Mouse (Mus musculus) forebrain, embryonic 11.5 days (tissue): ENCODE measurements at regions not wholly inside any gene's neighbourhood (a gene's known extent, or its start where the extent isn't known, plus 50 kb on each side); places are given as distances from the start of the nearest gene placed in this dataset.

ENCODE experiments used
- ATAC-seq: fragments of 200-750 bp; cut with Nextera tagmentation; replicated peaks from 2 replicates; pipeline ENCODE4 v1.8.0; 2017; ENCODE audit warnings: moderate TSS enrichment; ENCODE audit not compliant: low FRiP score
- DNase-seq: peaks from one replicate; pipeline ENCODE4 v3.0.0-alpha.2; 2017; ENCODE audit warnings: low spot score
- H3K27ac ChIP-seq: fragments of 300-500 bp; sonication (generic); 2 replicates; pipeline ENCODE4 v1.5.1; 2014; ENCODE audit warnings: low read depth, low read length
- H3K27me3 ChIP-seq: fragments of 300-500 bp; sonication (generic); 2 replicates; pipeline ENCODE4 v1.6.1; 2014; ENCODE audit warnings: mild to moderate bottlenecking, low read length, mixed read lengths; ENCODE audit not compliant: control insufficient read depth, insufficient read depth
- H3K36me3 ChIP-seq: fragments of 300-500 bp; sonication (generic); 2 replicates; pipeline ENCODE4 v1.6.1; 2014; ENCODE audit warnings: mild to moderate bottlenecking, low read length, moderate library complexity, mixed read lengths; ENCODE audit not compliant: control insufficient read depth, insufficient read depth
- H3K4me1 ChIP-seq: fragments of 300-500 bp; sonication (generic); replicated peaks from 2 replicates; pipeline ENCODE4 v1.6.1; 2014; ENCODE audit warnings: low read length, mixed read lengths; ENCODE audit not compliant: control insufficient read depth, insufficient read depth
- H3K4me2 ChIP-seq: fragments of 300-500 bp; sonication (generic); 2 replicates; pipeline ENCODE4 v1.6.1; 2014; ENCODE audit warnings: low read depth, mild to moderate bottlenecking, low read length, moderate library complexity, mixed read lengths; ENCODE audit not compliant: severe bottlenecking
- H3K4me3 ChIP-seq: fragments of 300-500 bp; sonication (generic); 2 replicates; pipeline ENCODE4 v1.5.1; 2014; ENCODE audit warnings: low read depth, low read length
- H3K9ac ChIP-seq: fragments of 300-500 bp; sonication (generic); 2 replicates; pipeline ENCODE4 v1.6.1; 2014; ENCODE audit warnings: low read length
- H3K9me3 ChIP-seq: fragments of 300-500 bp; sonication (generic); 2 replicates; pipeline ENCODE4 v1.6.1; 2016; ENCODE audit warnings: low read length, mixed read lengths; ENCODE audit not compliant: control insufficient read depth
- WGBS: fragments of 180-500 bp; shearing (Covaris S2); extraction: QIAGEN DNeasy Blood & Tissue Kit; methylation state at CpG from one replicate; pipeline ENCODE4 v1.1.7; 2014; 5-methylcytosine and 5-hydroxymethylcytosine counted together

GRCm38 (mm10) chr13:71612393-71613179 lies 350.9 kb downstream of the Irx1 start:
- no peaks in the 10 kb centered on the region for H3K27me3 ChIP-seq
- no peaks in the 10 kb centered on the region for H3K9me3 ChIP-seq
- H3K4me2 ChIP-seq, result no peak overlapping the region
- H3K4me1 ChIP-seq, result no peaks in the 10 kb centered on the region
- H3K36me3 ChIP-seq, result no peaks in the 10 kb centered on the region
- ATAC-seq (no peak), DNase-seq (no peak)
- 85% methylated on average over 7 of the region's 7 CpGs for WGBS
- no peak overlapping the region for H3K9ac ChIP-seq
- no peak overlapping the region for H3K27ac ChIP-seq
- H3K4me3 ChIP-seq, result no peak overlapping the region

- Histone ChIP-seq H3K9me3 (no peaks in the 10 kb centered on the region), H3K27me3 (no peaks in the 10 kb centered on the region), H3K4me3 (no peak overlapping the region), H3K9ac (no peak overlapping the region), H3K27ac (no peak overlapping the region), H3K36me3 (no peaks in the 10 kb centered on the region), H3K4me1 (no peaks in the 10 kb centered on the region), H3K4me2 (no peak overlapping the region)
- ATAC-seq, result no peak
- whole genome bisulfite sequencing, result 76% methylated on average over 4 of the region's 4 CpGs
- DNase-seq, result no peak
These were observed 381.0 kb downstream of the Irx1 start for GRCm38 (mm10) chr13:71582486-71582885.

GRCm38 (mm10) chr13:71565895-71566294 lies 397.6 kb downstream of the Irx1 start:
- H3K9ac ChIP-seq, result no peak overlapping the region
- DNase-seq (no peak), ATAC-seq (no peak)
- H3K36me3 ChIP-seq, result no peaks in the 10 kb centered on the region
- H3K4me3 ChIP-seq, result no peak overlapping the region
- 77% methylated on average over 6 of the region's 6 CpGs for WGBS
- H3K4me1 ChIP-seq, result no peaks in the 10 kb centered on the region
- H3K27ac ChIP-seq, result no peak overlapping the region
- H3K27me3 ChIP-seq, result peaks cover 11% of the 10 kb centered on the region
- no peaks in the 10 kb centered on the region for H3K9me3 ChIP-seq
- H3K4me2 ChIP-seq, result no peak overlapping the region

- no peaks in the 10 kb centered on the region for H3K9me3 ChIP-seq
- no peak overlapping the region for H3K27ac ChIP-seq
- DNase-seq, result no peak
- no peak overlapping the region for H3K9ac ChIP-seq
- peaks cover 11% of the 10 kb centered on the region for H3K27me3 ChIP-seq
- no peak for ATAC-seq
- no peak overlapping the region for H3K4me3 ChIP-seq
- H3K4me2 ChIP-seq, result no peak overlapping the region
- WGBS, result 79% methylated on average over 7 of the region's 7 CpGs
- no peaks in the 10 kb centered on the region for H3K4me1 ChIP-seq
- no peaks in the 10 kb centered on the region for H3K36me3 ChIP-seq
These were observed 398.1 kb downstream of the Irx1 start for GRCm38 (mm10) chr13:71565388-71565787.

- no peak overlapping the region for H3K4me3 ChIP-seq
- WGBS, result 27% methylated on average over 14 of the region's 14 CpGs
- DNase-seq, result peak; percentile 64
- no peak overlapping the region for H3K27ac ChIP-seq
- no peaks in the 10 kb centered on the region for H3K36me3 ChIP-seq
- H3K9me3 ChIP-seq, result no peaks in the 10 kb centered on the region
- 0 out of 2 replicates have a peak, but pooled peaks cover 2% of the 10 kb centered on the region for H3K4me1 ChIP-seq
- ATAC-seq, result peak; percentile 86
- no peak overlapping the region for H3K9ac ChIP-seq
- H3K27me3 ChIP-seq, result peaks cover 27% of the 10 kb centered on the region
- peak overlapping the region; percentile 3; the same call in 1 of the 2 replicates for H3K4me2 ChIP-seq
These were observed 404.9 kb downstream of the Irx1 start for GRCm38 (mm10) chr13:71558477-71559215.

- Histone ChIP-seq H3K9ac (no peak overlapping the region), H3K27me3 (peaks cover 17% of the 10 kb centered on the region), H3K27ac (no peak overlapping the region), H3K4me1 (0 out of 2 replicates have a peak, but pooled peaks cover 2% of the 10 kb centered on the region), H3K9me3 (no peaks in the 10 kb centered on the region), H3K4me2 (no peak overlapping the region), H3K36me3 (no peaks in the 10 kb centered on the region), H3K4me3 (no peak overlapping the region)
- WGBS, result 85% methylated on average over 6 of the region's 6 CpGs
- ATAC-seq (no peak), DNase-seq (no peak)
These were observed 408.1 kb downstream of the Irx1 start for GRCm38 (mm10) chr13:71555471-71555870.

- WGBS, result 80% methylated on average over 1 of the region's 1 CpGs
- ATAC-seq, result no peak
- Histone ChIP-seq H3K4me1 (no peaks in the 10 kb centered on the region), H3K9ac (no peak overlapping the region), H3K4me2 (no peak overlapping the region), H3K27me3 (peaks cover 2% of the 10 kb centered on the region; the same call in 1 of the 2 replicates), H3K36me3 (no peaks in the 10 kb centered on the region), H3K9me3 (no peaks in the 10 kb centered on the region), H3K4me3 (no peak overlapping the region), H3K27ac (no peak overlapping the region)
- DNase-seq, result no peak
These were observed 413.4 kb downstream of the Irx1 start for GRCm38 (mm10) chr13:71550109-71550508.

GRCm38 (mm10) chr13:71549206-71549831 lies 414.2 kb downstream of the Irx1 start:
- no peaks in the 10 kb centered on the region for H3K9me3 ChIP-seq
- WGBS, result 86% methylated on average over 10 of the region's 10 CpGs
- DNase-seq, result no peak

More at GRCm38 (mm10) chr13:71549206-71549831, 414.2 kb downstream of the Irx1 start:
- Histone ChIP-seq H3K4me3 (no peak overlapping the region), H3K9ac (no peak overlapping the region), H3K27ac (no peak overlapping the region), H3K4me1 (no peaks in the 10 kb centered on the region), H3K27me3 (no peaks in the 10 kb centered on the region), H3K36me3 (no peaks in the 10 kb centered on the region), H3K4me2 (no peak overlapping the region)
- no peak for ATAC-seq
